Mouse (Mus musculus) embryonic fibroblast, embryonic 13.5 days (primary cell): ENCODE results near the gene Galnt4.

ENCODE experiments used
- CTCF ChIP-seq: IDR thresholded peaks from 2 replicates; pipeline ENCODE4 v1.5.1; 2011; ENCODE audit warnings: mild to moderate bottlenecking, control low read depth, low read length, moderate library complexity, borderline replicate concordance; ENCODE audit not compliant: insufficient read depth
- POLR2A ChIP-seq: IDR thresholded peaks from 2 replicates; pipeline ENCODE4 v1.6.1; 2011; ENCODE audit warnings: low read depth, mild to moderate bottlenecking, control low read depth, low read length, moderate library complexity

GRCm38 (mm10) chr10:99097374-99097773 lies 10.6 kb upstream of the Galnt4 start:
- no peak for TF ChIP-seq CTCF
- TF ChIP-seq POLR2A = no peak
